Mouse (Mus musculus) ES-CJ7 (cell line): ENCODE results near the gene Ptgfrn.

Experiments
- DNase-seq: peaks from one replicate; pipeline ENCODE4 v3.0.0; 2011; ENCODE audit warnings: low read depth, low spot score

Ptgfrn gene

GRCm38 (mm10) chr3:101110043-101110837 is at the start of gene Ptgfrn:
Gene Ptgfrn, minus strand, starts transcription at chr3:101110278.
- peak; percentile 84 for DNase-seq

- no peak for DNase-seq
These were observed 49.6 kb upstream of the Ptgfrn start for GRCm38 (mm10) chr3:101159701-101160100.

GRCm38 (mm10) chr3:101154067-101154466 is 44.0 kb upstream of the Ptgfrn start:
- DNase-seq, result no peak

- DNase-seq, result peak; percentile 42
These were observed 43.3 kb upstream of the Ptgfrn start for GRCm38 (mm10) chr3:101153341-101153740.

GRCm38 (mm10) chr3:101146126-101146772 is 36.2 kb upstream of the Ptgfrn start:
- no peak for DNase-seq

GRCm38 (mm10) chr3:101145292-101146046 is 35.4 kb upstream of the Ptgfrn start:
- no peak for DNase-seq

GRCm38 (mm10) chr3:101144366-101144948 is 34.4 kb upstream of the Ptgfrn start:
- no peak for DNase-seq

GRCm38 (mm10) chr3:101143465-101143864 is 33.4 kb upstream of the Ptgfrn start:
- no peak for DNase-seq

GRCm38 (mm10) chr3:101141864-101142263 is 31.8 kb upstream of the Ptgfrn start:
- DNase-seq, result no peak

- DNase-seq, result no peak
These were observed 29.9 kb upstream of the Ptgfrn start for GRCm38 (mm10) chr3:101139958-101140357.

- DNase-seq, result no peak
These were observed 26.4 kb upstream of the Ptgfrn start for GRCm38 (mm10) chr3:101136483-101136882.

- no peak for DNase-seq
These were observed 24.8 kb upstream of the Ptgfrn start for GRCm38 (mm10) chr3:101134861-101135260.

- DNase-seq, result no peak
These were observed 22.9 kb upstream of the Ptgfrn start for GRCm38 (mm10) chr3:101132981-101133380.

- no peak for DNase-seq
These were observed 21.7 kb upstream of the Ptgfrn start for GRCm38 (mm10) chr3:101131772-101132171.

- DNase-seq, result peak; percentile 71
These were observed 20.4 kb upstream of the Ptgfrn start for GRCm38 (mm10) chr3:101130526-101130925.

GRCm38 (mm10) chr3:101129620-101130019 is 19.5 kb upstream of the Ptgfrn start:
- no peak for DNase-seq

GRCm38 (mm10) chr3:101129090-101129489 is 19.0 kb upstream of the Ptgfrn start:
- DNase-seq, result no peak

GRCm38 (mm10) chr3:101127766-101128165 is 17.7 kb upstream of the Ptgfrn start:
- DNase-seq, result no peak

GRCm38 (mm10) chr3:101124716-101125115 is 14.6 kb upstream of the Ptgfrn start:
- no peak for DNase-seq

GRCm38 (mm10) chr3:101122479-101122878 is 12.4 kb upstream of the Ptgfrn start:
- DNase-seq, result no peak

- DNase-seq, result no peak
These were observed 7.7 kb upstream of the Ptgfrn start for GRCm38 (mm10) chr3:101117774-101118173.

GRCm38 (mm10) chr3:101117386-101117749 is 7.3 kb upstream of the Ptgfrn start:
- DNase-seq, result no peak
